Mouse (Mus musculus): ENCODE data around the gene Ctnna2. TPM values are rescaled to one million over a fixed set of nuclear protein-coding genes. Genes with fewer than 3 reads are reported as not detected.

Ctnna2 gene
- polyA plus RNA-seq, 1 experiment from 2014 or later, result 2.2 TPM

DNA sequence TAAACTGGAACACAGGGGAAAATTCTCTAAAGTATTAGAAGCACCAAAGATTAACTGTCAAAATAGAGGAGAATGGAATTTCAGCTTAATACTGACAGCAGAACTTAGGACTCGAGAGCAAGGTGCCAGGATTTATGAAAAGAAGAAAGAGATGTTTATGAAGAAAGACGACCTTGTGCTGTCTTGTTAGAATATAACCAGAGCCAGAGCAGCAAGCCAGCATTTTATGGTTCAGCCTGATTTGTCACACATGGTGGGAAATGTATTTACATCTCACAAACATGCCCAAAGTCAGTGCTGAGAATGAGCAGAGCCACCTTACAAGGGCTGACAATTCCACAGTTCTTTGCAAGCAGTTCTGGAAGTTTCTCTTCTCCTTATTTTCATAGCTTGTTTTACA is 110.2 kb downstream of the Ctnna2 start:
- no peaks in the 10 kb centered on the region for H3K36me3 ChIP-seq
- WGBS, result 58% methylated on average over 2 of the region's 2 CpGs

GRCm38 (mm10) chr6:77868119-77868518 is 111.4 kb downstream of the Ctnna2 start:
- H3K36me3 ChIP-seq, result no peaks in the 10 kb centered on the region
- peak; percentile 22; the same call in 1 of the 2 replicates for ATAC-seq (ENCODE audit: insufficient number of reproducible peaks, low FRiP score)
- no peak overlapping the region for H3K27ac ChIP-seq (ENCODE audit: poor library complexity, severe bottlenecking)
- H3K4me1 ChIP-seq (replicated peaks), result no peaks in the 10 kb centered on the region
- WGBS, result 43% methylated on average over 3 of the region's 3 CpGs
- H3K9ac ChIP-seq, result no peak overlapping the region
- no peak overlapping the region for H3K4me2 ChIP-seq
- H3K27me3 ChIP-seq (replicated peaks), result no peaks in the 10 kb centered on the region
- no peaks in the 10 kb centered on the region for H3K9me3 ChIP-seq (replicated peaks)
- H3K4me3 ChIP-seq, result no peak overlapping the region

More for the DNA sequence above, 110.2 kb downstream of the Ctnna2 start:
- H3K4me2 ChIP-seq, result no peak overlapping the region
- H3K27me3 ChIP-seq (replicated peaks), result no peaks in the 10 kb centered on the region
- H3K27ac ChIP-seq (ENCODE audit: poor library complexity, severe bottlenecking), result no peak overlapping the region
- ATAC-seq (ENCODE audit: insufficient number of reproducible peaks, low FRiP score), result no peak
- H3K9ac ChIP-seq, result no peak overlapping the region
- H3K9me3 ChIP-seq (replicated peaks), result no peaks in the 10 kb centered on the region
- no peaks in the 10 kb centered on the region for H3K4me1 ChIP-seq (replicated peaks)
- H3K4me3 ChIP-seq, result no peak overlapping the region

- WGBS, result 71% methylated on average over 2 of the region's 2 CpGs
- H3K4me3 ChIP-seq, result no peak overlapping the region
- H3K27me3 ChIP-seq (replicated peaks), result no peaks in the 10 kb centered on the region
- no peaks in the 10 kb centered on the region for H3K4me1 ChIP-seq (replicated peaks)
- H3K4me2 ChIP-seq, result no peak overlapping the region
- H3K9me3 ChIP-seq (replicated peaks), result no peaks in the 10 kb centered on the region
- no peak overlapping the region for H3K27ac ChIP-seq (ENCODE audit: poor library complexity, severe bottlenecking)
- no peak for ATAC-seq (ENCODE audit: insufficient number of reproducible peaks, low FRiP score)
- H3K36me3 ChIP-seq, result no peaks in the 10 kb centered on the region
- no peak overlapping the region for H3K9ac ChIP-seq
Measured at GRCm38 (mm10) chr6:77863379-77863778, 116.1 kb downstream of the Ctnna2 start.

- 70% methylated on average over 6 of the region's 6 CpGs for WGBS
- no peak overlapping the region for H3K27ac ChIP-seq (ENCODE audit: poor library complexity, severe bottlenecking)
Measured at GRCm38 (mm10) chr6:77862781-77863180, 116.7 kb downstream of the Ctnna2 start.

DNA sequence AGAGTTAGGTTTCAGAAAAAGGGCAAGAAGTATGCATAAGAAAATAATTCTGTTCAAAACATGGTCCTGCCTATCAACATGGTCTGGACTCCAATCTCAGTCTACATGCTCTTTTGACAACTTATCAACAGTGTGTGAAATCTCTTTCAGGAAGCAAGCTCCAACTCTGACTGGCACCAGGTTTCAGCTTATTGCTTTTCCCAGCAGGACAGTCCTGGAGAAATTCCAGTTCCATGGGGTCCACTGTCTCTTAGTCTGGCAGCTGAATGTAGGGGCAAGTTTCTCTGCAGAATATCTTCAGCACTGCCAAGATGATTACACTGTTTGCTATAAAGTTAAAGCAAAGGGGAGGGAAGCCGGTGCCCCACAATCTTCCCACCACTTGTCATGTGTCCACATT is 130.1 kb downstream of the Ctnna2 start:
- Histone ChIP-seq H3K4me2 (no peak overlapping the region), H3K4me1 (replicated peaks) (no peaks in the 10 kb centered on the region), H3K9me3 (replicated peaks) (no peaks in the 10 kb centered on the region), H3K27me3 (replicated peaks) (no peaks in the 10 kb centered on the region), H3K4me3 (no peak overlapping the region), H3K36me3 (no peaks in the 10 kb centered on the region), H3K9ac (no peak overlapping the region), H3K27ac (ENCODE audit: poor library complexity, severe bottlenecking) (no peak overlapping the region)
- 63% methylated on average over 1 of the region's 1 CpGs for WGBS
- no peak for ATAC-seq (ENCODE audit: insufficient number of reproducible peaks, low FRiP score)

More at GRCm38 (mm10) chr6:77862781-77863180, 116.7 kb downstream of the Ctnna2 start:
- no peaks in the 10 kb centered on the region for H3K27me3 ChIP-seq (replicated peaks)
- no peaks in the 10 kb centered on the region for H3K36me3 ChIP-seq
- no peak overlapping the region for H3K4me2 ChIP-seq
- no peak for ATAC-seq (ENCODE audit: insufficient number of reproducible peaks, low FRiP score)
- H3K9me3 ChIP-seq (replicated peaks), result no peaks in the 10 kb centered on the region
- no peak overlapping the region for H3K9ac ChIP-seq
- H3K4me1 ChIP-seq (replicated peaks), result no peaks in the 10 kb centered on the region
- H3K4me3 ChIP-seq, result no peak overlapping the region

DNA sequence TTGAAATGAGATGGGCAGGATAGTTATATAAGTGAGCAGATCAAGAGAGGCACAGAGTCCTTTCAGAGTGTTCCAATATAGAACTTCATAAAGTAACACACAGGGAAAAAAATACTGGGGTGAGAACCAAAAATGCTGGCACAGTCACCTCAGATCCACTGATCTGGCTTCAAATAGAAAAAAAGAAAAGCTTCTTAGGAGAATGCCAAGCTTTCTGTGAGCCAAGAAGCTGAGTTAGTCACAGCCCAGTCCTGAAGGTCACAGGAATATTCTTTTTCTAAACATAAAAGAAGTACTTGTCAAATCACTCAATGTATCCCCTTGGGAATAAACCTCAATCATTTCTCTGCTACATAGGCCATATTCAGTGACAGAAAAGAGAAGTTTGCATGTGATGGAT is 130.7 kb downstream of the Ctnna2 start:
- H3K4me1 ChIP-seq (replicated peaks), result no peaks in the 10 kb centered on the region
- ATAC-seq (ENCODE audit: insufficient number of reproducible peaks, low FRiP score), result no peak
- H3K36me3 ChIP-seq, result no peaks in the 10 kb centered on the region
- H3K27me3 ChIP-seq (replicated peaks), result no peaks in the 10 kb centered on the region
- no peak overlapping the region for H3K9ac ChIP-seq
- no peak overlapping the region for H3K4me3 ChIP-seq
- H3K27ac ChIP-seq (ENCODE audit: poor library complexity, severe bottlenecking), result no peak overlapping the region
- no peaks in the 10 kb centered on the region for H3K9me3 ChIP-seq (replicated peaks)
- H3K4me2 ChIP-seq, result no peak overlapping the region

DNA sequence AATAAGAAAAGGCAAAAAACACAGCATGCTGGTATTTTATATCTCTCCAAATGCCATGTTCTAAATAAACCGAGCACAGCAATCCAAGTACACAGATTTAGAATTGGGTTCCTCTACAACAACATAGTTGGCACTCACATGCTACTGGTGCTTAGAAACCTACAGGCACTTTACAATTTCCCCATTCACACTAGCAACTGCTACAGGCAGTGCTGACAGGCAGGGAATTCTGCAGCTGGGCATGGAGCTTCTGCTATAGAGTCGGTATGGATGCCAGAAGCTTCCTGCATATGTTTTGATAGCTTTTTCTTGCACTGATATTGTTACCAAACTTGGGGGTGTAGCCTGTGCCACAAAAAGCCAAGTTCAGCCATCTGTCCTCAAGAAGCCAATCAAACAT is 131.8 kb downstream of the Ctnna2 start:
- ATAC-seq (ENCODE audit: insufficient number of reproducible peaks, low FRiP score), result no peak
- 58% methylated on average over 2 of the region's 2 CpGs for WGBS
- no peak overlapping the region for H3K27ac ChIP-seq (ENCODE audit: poor library complexity, severe bottlenecking)
- H3K9ac ChIP-seq, result no peak overlapping the region
- no peaks in the 10 kb centered on the region for H3K27me3 ChIP-seq (replicated peaks)
- H3K4me1 ChIP-seq (replicated peaks), result no peaks in the 10 kb centered on the region
- H3K9me3 ChIP-seq (replicated peaks), result no peaks in the 10 kb centered on the region
- no peaks in the 10 kb centered on the region for H3K36me3 ChIP-seq
- no peak overlapping the region for H3K4me3 ChIP-seq
- no peak overlapping the region for H3K4me2 ChIP-seq

GRCm38 (mm10) chr6:77839076-77839475 is 140.4 kb downstream of the Ctnna2 start:
- H3K27me3 ChIP-seq (replicated peaks), result no peaks in the 10 kb centered on the region
- H3K9ac ChIP-seq, result no peak overlapping the region
- H3K9me3 ChIP-seq (replicated peaks), result no peaks in the 10 kb centered on the region
- no peak overlapping the region for H3K4me3 ChIP-seq
- no peaks in the 10 kb centered on the region for H3K36me3 ChIP-seq
- ATAC-seq (ENCODE audit: insufficient number of reproducible peaks, low FRiP score), result no peak
- H3K27ac ChIP-seq (ENCODE audit: poor library complexity, severe bottlenecking), result no peak overlapping the region
- 72% methylated on average over 2 of the region's 2 CpGs for WGBS
- no peaks in the 10 kb centered on the region for H3K4me1 ChIP-seq (replicated peaks)
- no peak overlapping the region for H3K4me2 ChIP-seq

DNA sequence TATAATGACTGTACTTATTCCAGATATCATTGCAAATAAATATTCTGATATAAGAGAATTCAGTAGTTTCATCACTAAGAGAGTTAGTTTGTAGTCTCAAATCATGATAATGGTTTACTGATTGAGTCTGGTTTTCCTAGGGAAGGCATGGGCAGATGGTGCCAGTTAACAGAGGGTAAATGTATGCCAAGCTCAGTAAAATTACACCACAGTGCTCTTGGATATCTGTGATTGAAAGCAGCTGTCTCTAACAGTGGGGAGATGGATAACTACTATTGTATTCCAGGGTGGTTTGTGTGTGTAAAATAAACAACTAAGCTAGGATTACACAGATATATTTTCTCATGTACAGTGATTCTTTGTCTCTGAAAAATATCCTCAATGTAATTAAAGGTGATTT is 140.8 kb downstream of the Ctnna2 start:
- H3K27ac ChIP-seq (ENCODE audit: poor library complexity, severe bottlenecking), result no peak overlapping the region
- ATAC-seq (ENCODE audit: insufficient number of reproducible peaks, low FRiP score), result no peak
- no peaks in the 10 kb centered on the region for H3K36me3 ChIP-seq
- no peak overlapping the region for H3K9ac ChIP-seq
- no peaks in the 10 kb centered on the region for H3K4me1 ChIP-seq (replicated peaks)
- H3K4me3 ChIP-seq, result no peak overlapping the region
- no peaks in the 10 kb centered on the region for H3K9me3 ChIP-seq (replicated peaks)
- no peak overlapping the region for H3K4me2 ChIP-seq
- no peaks in the 10 kb centered on the region for H3K27me3 ChIP-seq (replicated peaks)

GRCm38 (mm10) chr6:77837543-77837942 is 142.0 kb downstream of the Ctnna2 start:
- 80% methylated on average over 3 of the region's 3 CpGs for WGBS
- H3K9ac ChIP-seq, result no peak overlapping the region
- no peaks in the 10 kb centered on the region for H3K36me3 ChIP-seq
- H3K4me3 ChIP-seq, result no peak overlapping the region
- H3K27ac ChIP-seq (ENCODE audit: poor library complexity, severe bottlenecking), result no peak overlapping the region
- ATAC-seq (ENCODE audit: insufficient number of reproducible peaks, low FRiP score), result no peak
- no peaks in the 10 kb centered on the region for H3K4me1 ChIP-seq (replicated peaks)
- H3K4me2 ChIP-seq, result no peak overlapping the region
- no peaks in the 10 kb centered on the region for H3K27me3 ChIP-seq (replicated peaks)
- H3K9me3 ChIP-seq (replicated peaks), result no peaks in the 10 kb centered on the region

- ATAC-seq (ENCODE audit: insufficient number of reproducible peaks, low FRiP score), result no peak
- 69% methylated on average over 2 of the region's 2 CpGs for WGBS
- Histone ChIP-seq H3K4me2 (no peak overlapping the region), H3K9me3 (replicated peaks) (no peaks in the 10 kb centered on the region), H3K4me1 (replicated peaks) (no peaks in the 10 kb centered on the region), H3K9ac (no peak overlapping the region), H3K27ac (ENCODE audit: poor library complexity, severe bottlenecking) (no peak overlapping the region), H3K27me3 (replicated peaks) (no peaks in the 10 kb centered on the region), H3K4me3 (no peak overlapping the region), H3K36me3 (no peaks in the 10 kb centered on the region)
Measured at GRCm38 (mm10) chr6:77834680-77835079, 144.8 kb downstream of the Ctnna2 start.

GRCm38 (mm10) chr6:77827526-77827925 is 152.0 kb downstream of the Ctnna2 start:
- no peaks in the 10 kb centered on the region for H3K36me3 ChIP-seq
- H3K4me2 ChIP-seq, result no peak overlapping the region
- H3K9ac ChIP-seq, result no peak overlapping the region
- H3K9me3 ChIP-seq (replicated peaks), result no peaks in the 10 kb centered on the region
- no peaks in the 10 kb centered on the region for H3K4me1 ChIP-seq (replicated peaks)
- no peaks in the 10 kb centered on the region for H3K27me3 ChIP-seq (replicated peaks)
- H3K4me3 ChIP-seq, result no peak overlapping the region
- no peak for ATAC-seq (ENCODE audit: insufficient number of reproducible peaks, low FRiP score)
- WGBS, result 70% methylated on average over 1 of the region's 1 CpGs
- H3K27ac ChIP-seq (ENCODE audit: poor library complexity, severe bottlenecking), result no peak overlapping the region

Data from heart, embryonic 12.5 days (tissue).